Mouse (Mus musculus): ENCODE data around the gene Ptprg. TPM values are rescaled to one million over a fixed set of nuclear protein-coding genes. Genes with fewer than 3 reads are reported as not detected.

Ptprg gene
- polyA plus RNA-seq, 1 experiment = 31.6 TPM

- Histone ChIP-seq H3K4me3 (ENCODE audit: insufficient read depth, low read depth, low read length) (peak overlapping the region; percentile 92), H3K4me1 (ENCODE audit: control insufficient read depth, insufficient read depth, insufficient read length, low read length) (peaks cover 17% of the 10 kb centered on the region), H3K27ac (replicated peaks; ENCODE audit: low read depth, low read length) (peak overlapping the region; percentile 89; the same call in 1 of the 2 replicates)
These were observed 3.2 kb downstream of the Ptprg start for GRCm38 (mm10) chr14:11556356-11557130.

GRCm38 (mm10) chr14:11558496-11558895 lies 5.2 kb downstream of the Ptprg start:
- H3K27ac ChIP-seq (replicated peaks; ENCODE audit: low read depth, low read length) = no peak overlapping the region
- peaks cover 28% of the 10 kb centered on the region for H3K4me1 ChIP-seq (ENCODE audit: control insufficient read depth, insufficient read depth, insufficient read length, low read length)
- H3K4me3 ChIP-seq (ENCODE audit: insufficient read depth, low read depth, low read length) = no peak overlapping the region

- Histone ChIP-seq H3K27ac (replicated peaks; ENCODE audit: low read depth, low read length) (peak overlapping the region; percentile 29; the same call in 1 of the 2 replicates), H3K4me1 (ENCODE audit: control insufficient read depth, insufficient read depth, insufficient read length, low read length) (peaks cover 39% of the 10 kb centered on the region), H3K4me3 (ENCODE audit: insufficient read depth, low read depth, low read length) (no peak overlapping the region)
These were observed 7.4 kb downstream of the Ptprg start for GRCm38 (mm10) chr14:11560641-11561232.

- Histone ChIP-seq H3K27ac (replicated peaks; ENCODE audit: low read depth, low read length) (peak overlapping the region; percentile 59; the same call in 1 of the 2 replicates), H3K4me1 (ENCODE audit: control insufficient read depth, insufficient read depth, insufficient read length, low read length) (peaks cover 41% of the 10 kb centered on the region), H3K4me3 (ENCODE audit: insufficient read depth, low read depth, low read length) (no peak overlapping the region)
These were observed 8.1 kb downstream of the Ptprg start for GRCm38 (mm10) chr14:11561397-11561796.

- Histone ChIP-seq H3K4me3 (ENCODE audit: insufficient read depth, low read depth, low read length) (no peak overlapping the region), H3K4me1 (ENCODE audit: control insufficient read depth, insufficient read depth, insufficient read length, low read length) (peaks cover 41% of the 10 kb centered on the region), H3K27ac (replicated peaks; ENCODE audit: low read depth, low read length) (no peak overlapping the region; the same call in 1 of the 2 replicates)
These were observed 9.5 kb downstream of the Ptprg start for GRCm38 (mm10) chr14:11562870-11563269.

- 0 out of 2 replicates have a peak overlapping the region, but pooled peaks have one; percentile 28 for H3K27ac ChIP-seq (replicated peaks; ENCODE audit: low read depth, low read length)
- peaks cover 39% of the 10 kb centered on the region for H3K4me1 ChIP-seq (ENCODE audit: control insufficient read depth, insufficient read depth, insufficient read length, low read length)
- no peak overlapping the region for H3K4me3 ChIP-seq (ENCODE audit: insufficient read depth, low read depth, low read length)
These were observed 10.3 kb downstream of the Ptprg start for GRCm38 (mm10) chr14:11563656-11564055.

GRCm38 (mm10) chr14:11564456-11564855 lies 11.1 kb downstream of the Ptprg start:
- H3K27ac ChIP-seq (replicated peaks; ENCODE audit: low read depth, low read length) = peak overlapping the region; percentile 58; the same call in 1 of the 2 replicates
- H3K4me3 ChIP-seq (ENCODE audit: insufficient read depth, low read depth, low read length) = no peak overlapping the region
- H3K4me1 ChIP-seq (ENCODE audit: control insufficient read depth, insufficient read depth, insufficient read length, low read length) = peaks cover 39% of the 10 kb centered on the region

- H3K27ac ChIP-seq (replicated peaks; ENCODE audit: low read depth, low read length) = no peak overlapping the region
These were observed 12.0 kb downstream of the Ptprg start for GRCm38 (mm10) chr14:11565283-11565682.

GRCm38 (mm10) chr14:11569734-11570133 lies 16.4 kb downstream of the Ptprg start:
- peaks cover 26% of the 10 kb centered on the region for H3K4me1 ChIP-seq (ENCODE audit: control insufficient read depth, insufficient read depth, insufficient read length, low read length)
- no peak overlapping the region for H3K27ac ChIP-seq (replicated peaks; ENCODE audit: low read depth, low read length)
- H3K4me3 ChIP-seq (ENCODE audit: insufficient read depth, low read depth, low read length) = no peak overlapping the region

More at GRCm38 (mm10) chr14:11565283-11565682, 12.0 kb downstream of the Ptprg start:
- Histone ChIP-seq H3K4me1 (ENCODE audit: control insufficient read depth, insufficient read depth, insufficient read length, low read length) (peaks cover 37% of the 10 kb centered on the region), H3K4me3 (ENCODE audit: insufficient read depth, low read depth, low read length) (no peak overlapping the region)

- no peak overlapping the region for H3K4me3 ChIP-seq (ENCODE audit: insufficient read depth, low read depth, low read length)
These were observed 18.5 kb downstream of the Ptprg start for GRCm38 (mm10) chr14:11571766-11572394.

GRCm38 (mm10) chr14:11572395-11572784 lies 19.1 kb downstream of the Ptprg start:
- Histone ChIP-seq H3K4me3 (ENCODE audit: insufficient read depth, low read depth, low read length) (no peak overlapping the region), H3K4me1 (ENCODE audit: control insufficient read depth, insufficient read depth, insufficient read length, low read length) (peaks cover 24% of the 10 kb centered on the region), H3K27ac (replicated peaks; ENCODE audit: low read depth, low read length) (no peak overlapping the region)

More at GRCm38 (mm10) chr14:11571766-11572394, 18.5 kb downstream of the Ptprg start:
- H3K27ac ChIP-seq (replicated peaks; ENCODE audit: low read depth, low read length) = no peak overlapping the region
- H3K4me1 ChIP-seq (ENCODE audit: control insufficient read depth, insufficient read depth, insufficient read length, low read length) = peaks cover 23% of the 10 kb centered on the region

GRCm38 (mm10) chr14:11573710-11574109 lies 20.4 kb downstream of the Ptprg start:
- H3K4me3 ChIP-seq (ENCODE audit: insufficient read depth, low read depth, low read length) = no peak overlapping the region
- no peak overlapping the region for H3K27ac ChIP-seq (replicated peaks; ENCODE audit: low read depth, low read length)
- H3K4me1 ChIP-seq (ENCODE audit: control insufficient read depth, insufficient read depth, insufficient read length, low read length) = peaks cover 35% of the 10 kb centered on the region

GRCm38 (mm10) chr14:11577276-11577909 lies 24.1 kb downstream of the Ptprg start:
- H3K27ac ChIP-seq (replicated peaks; ENCODE audit: low read depth, low read length) = no peak overlapping the region
- no peak overlapping the region for H3K4me3 ChIP-seq (ENCODE audit: insufficient read depth, low read depth, low read length)
- H3K4me1 ChIP-seq (ENCODE audit: control insufficient read depth, insufficient read depth, insufficient read length, low read length) = peaks cover 28% of the 10 kb centered on the region

GRCm38 (mm10) chr14:11577910-11578309 lies 24.6 kb downstream of the Ptprg start:
- no peak overlapping the region for H3K4me3 ChIP-seq (ENCODE audit: insufficient read depth, low read depth, low read length)
- H3K27ac ChIP-seq (replicated peaks; ENCODE audit: low read depth, low read length) = peak overlapping the region; percentile 45
- H3K4me1 ChIP-seq (ENCODE audit: control insufficient read depth, insufficient read depth, insufficient read length, low read length) = peaks cover 28% of the 10 kb centered on the region

GRCm38 (mm10) chr14:11578492-11578967 lies 25.2 kb downstream of the Ptprg start:
- Histone ChIP-seq H3K4me1 (ENCODE audit: control insufficient read depth, insufficient read depth, insufficient read length, low read length) (peaks cover 24% of the 10 kb centered on the region), H3K27ac (replicated peaks; ENCODE audit: low read depth, low read length) (peak overlapping the region; percentile 64), H3K4me3 (ENCODE audit: insufficient read depth, low read depth, low read length) (peak overlapping the region; percentile 14; the same call in 1 of the 2 replicates)

All from brown adipose tissue, adult 24 weeks (tissue).